Mouse (Mus musculus): ENCODE data around the gene Gm28042.

Gm28042 gene

GRCm38 (mm10) chr2:120060651-120061050 lies 33.4 kb downstream of the Gm28042 start:
- DNase-seq = peak in 1 of 2 experiments; percentile 57

GRCm38 (mm10) chr2:120062248-120062647 lies 35.0 kb downstream of the Gm28042 start:
- peak in 1 of 2 experiments; percentile 27 for DNase-seq

- no peak for DNase-seq
Observed at GRCm38 (mm10) chr2:120064639-120065038, 37.3 kb downstream of the Gm28042 start.

- no peak for DNase-seq
Observed at GRCm38 (mm10) chr2:120065243-120065642, 38.0 kb downstream of the Gm28042 start.

- DNase-seq = no peak
Observed at GRCm38 (mm10) chr2:120066224-120066623, 38.9 kb downstream of the Gm28042 start.

GRCm38 (mm10) chr2:120068555-120069465 lies 41.5 kb downstream of the Gm28042 start:
- DNase-seq = peak; percentile 54 to 70

GRCm38 (mm10) chr2:120069466-120069990 lies 42.2 kb downstream of the Gm28042 start:
- no peak for DNase-seq

- DNase-seq = no peak
Observed at GRCm38 (mm10) chr2:120074096-120074495, 46.8 kb downstream of the Gm28042 start.

- peak; percentile 72 to 82 for DNase-seq
Observed at GRCm38 (mm10) chr2:120076076-120076705, 48.9 kb downstream of the Gm28042 start.

- no peak for DNase-seq
Observed at GRCm38 (mm10) chr2:120082416-120082815, 55.1 kb downstream of the Gm28042 start.

- peak; percentile 64 to 73 for DNase-seq
Observed at GRCm38 (mm10) chr2:120084593-120085361, 57.5 kb downstream of the Gm28042 start.

GRCm38 (mm10) chr2:120086038-120086437 lies 58.7 kb downstream of the Gm28042 start:
- DNase-seq = no peak

- no peak for DNase-seq
Observed at GRCm38 (mm10) chr2:120087391-120087790, 60.1 kb downstream of the Gm28042 start.

GRCm38 (mm10) chr2:120087897-120088296 lies 60.6 kb downstream of the Gm28042 start:
- DNase-seq = no peak

- DNase-seq = no peak
Observed at GRCm38 (mm10) chr2:120090979-120091378, 63.7 kb downstream of the Gm28042 start.

All from kidney, postnatal 4 days (tissue).